Mouse (Mus musculus) adrenal gland, postnatal 10 days (tissue): ENCODE data around the gene Tsn. TPM values are rescaled to one million over a fixed set of nuclear protein-coding genes. Genes with fewer than 3 reads are reported as not detected.

Source experiments
- total RNA-seq, 2 experiments: library from RNA; stranded (reverse); gene quantifications; 2 replicates each; pipeline ENCODE4 v1.2.3; 2021

Tsn gene
- total RNA-seq, 2 experiments from 2014 or later, result 107 to 112 TPM

Other genes starting within 250 kb of the Tsn start
- not detected for gene Gm29106, start 135.2 kb downstream of the Tsn start, total RNA-seq
- gene Nifk, start 10.1 kb upstream of the Tsn start, total RNA-seq, result 10 to 100 TPM; 37.7 to 44.7 TPM
- 10 to 100 TPM; 39.7 to 60.7 TPM for gene Clasp1, start 77.3 kb upstream of the Tsn start, total RNA-seq